Mouse (Mus musculus) heart, adult 2 months (tissue): ENCODE results near the gene Foxi3.

Experiments
- CTCF ChIP-seq: fragments of 200-600 bp; IDR thresholded peaks from 2 replicates; pipeline ENCODE4 v1.8.1; 2022; ENCODE audit warnings: antibody characterized with exemption, mild to moderate bottlenecking, moderate library complexity
- EP300 ChIP-seq: fragments of 200-500 bp; IDR thresholded peaks from 2 replicates; pipeline ENCODE4 v1.6.1; 2011; ENCODE audit warnings: low read depth, low read length, control low read depth; ENCODE audit not compliant: insufficient read depth
- POLR2A ChIP-seq: fragments of 200-500 bp; IDR thresholded peaks from 2 replicates; pipeline ENCODE4 v1.6.1; 2011; ENCODE audit warnings: mild to moderate bottlenecking, low read depth, low read length, control low read depth; ENCODE audit not compliant: insufficient read depth

DNA sequence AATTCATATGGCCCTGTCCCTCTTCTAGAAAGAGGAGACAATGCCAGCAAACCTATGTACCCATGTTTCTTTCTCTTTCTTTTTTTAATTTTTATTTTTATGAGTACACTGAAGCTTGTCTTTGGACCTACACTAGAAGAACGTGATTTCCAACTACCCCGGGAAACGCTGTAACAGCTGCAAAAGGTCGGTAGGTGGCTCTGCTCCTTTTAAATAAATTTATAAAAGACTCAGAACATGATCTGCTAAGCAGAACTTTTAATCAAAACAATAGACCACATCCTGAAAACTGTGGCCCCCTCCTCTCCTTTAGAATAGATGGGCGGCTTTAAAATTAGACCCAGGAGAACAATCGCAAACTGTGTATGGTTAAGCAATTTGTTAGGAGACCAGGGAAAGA, 2.3 kb upstream of the Foxi3 start:
- TF ChIP-seq CTCF: peak; percentile 56
- TF ChIP-seq POLR2A: no peak
- no peak for TF ChIP-seq EP300
